8 mouse cellular contexts compared by ENCODE assay signal in the genomic region with DNA sequence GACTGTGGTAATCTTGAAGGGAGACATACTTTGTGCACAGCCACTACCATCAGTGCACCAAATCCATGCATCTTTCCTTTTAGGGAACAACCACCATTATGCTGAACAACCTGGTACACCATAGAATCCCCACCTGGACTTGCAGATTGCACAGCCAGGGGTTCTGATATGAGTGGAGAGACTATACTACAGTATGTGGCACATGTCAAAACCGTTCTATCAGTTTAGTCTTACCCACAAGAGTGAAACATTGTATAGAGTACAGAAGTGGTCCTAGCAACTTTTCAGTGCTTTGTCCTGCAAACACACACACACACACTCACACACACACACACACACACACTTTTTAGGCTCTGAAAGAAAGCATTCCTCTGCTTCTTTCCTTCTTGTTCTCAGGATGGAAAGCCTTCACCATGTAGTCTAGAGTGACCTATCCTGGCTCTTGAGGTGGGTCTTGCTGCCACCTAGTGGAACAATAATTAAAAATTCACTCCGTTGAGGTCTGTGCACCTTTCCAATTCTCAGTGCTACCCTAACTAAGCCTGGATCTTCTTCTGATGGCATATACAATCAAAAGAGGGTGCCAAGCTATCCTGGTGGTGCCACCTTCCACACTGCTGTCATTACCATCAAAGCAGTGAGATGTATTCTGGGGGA. TPM values are rescaled to one million over a fixed set of nuclear protein-coding genes. Genes with fewer than 3 reads are reported as not detected.
DNase-seq lines count a peak whose midpoint lies in the region; ATAC-seq and TF ChIP-seq lines count a peak whose summit lies in the region.

No protein-coding gene starts in this region.

- intact Hi-C loops in gastrocnemius, adult 2 months (cut with DNase I): loop anchor here (2.0 kb wide), 1 partner anchor 125 kb away; no protein-coding TSS in a partner anchor
- intact Hi-C loops in gastrocnemius, postnatal 36 days (cut with DNase I): no loop called here

- H3K4me3 ChIP-seq in gastrocnemius, adult 2 months: no peak overlapping the region
- no peak overlapping the region for H3K4me3 ChIP-seq in hindbrain, postnatal 0 days (ENCODE audit: low read length)
- H3K4me3 ChIP-seq in liver, postnatal 0 days (ENCODE audit: low read depth, low read length): no peak overlapping the region

- H3K4me1 ChIP-seq in hindbrain, postnatal 0 days (ENCODE audit: insufficient read depth, low read length): no peaks in the 10 kb centered on the region
- H3K4me1 ChIP-seq in liver, postnatal 0 days (ENCODE audit: insufficient read depth): peaks cover 7% of the 10 kb centered on the region; the same call in 1 of the 2 replicates

- no peak overlapping the region for H3K27ac ChIP-seq in gastrocnemius, adult 2 months
- no peak overlapping the region for H3K27ac ChIP-seq in hindbrain, postnatal 0 days
- H3K27ac ChIP-seq in liver, postnatal 0 days (ENCODE audit: low read depth): no peak overlapping the region

- no peak overlapping the region for H3K9ac ChIP-seq in hindbrain, postnatal 0 days (replicated peaks; ENCODE audit: low read length)
- H3K9ac ChIP-seq in liver, postnatal 0 days (replicated peaks): no peak overlapping the region

- H3K27me3 ChIP-seq in hindbrain, postnatal 0 days (ENCODE audit: insufficient read depth, low read length): no peaks in the 10 kb centered on the region
- H3K27me3 ChIP-seq in liver, postnatal 0 days (ENCODE audit: insufficient read depth, low read length): no peaks in the 10 kb centered on the region

- H3K36me3 ChIP-seq in hindbrain, postnatal 0 days (ENCODE audit: insufficient read depth, low read length): no peaks in the 10 kb centered on the region
- no peaks in the 10 kb centered on the region for H3K36me3 ChIP-seq in liver, postnatal 0 days (replicated peaks; ENCODE audit: insufficient read depth, low read length)

- peak; percentile 89 for ATAC-seq in common myeloid progenitor, adult 5-6 weeks (replicated peaks; ENCODE audit: low read depth, poor library complexity, severe bottlenecking)
- peak; percentile 91 for ATAC-seq in hindbrain, postnatal 0 days
- ATAC-seq in liver, postnatal 0 days: peak; percentile 78

- H3K9me3 ChIP-seq in hindbrain, postnatal 0 days (ENCODE audit: low read length): no peaks in the 10 kb centered on the region
- no peaks in the 10 kb centered on the region for H3K9me3 ChIP-seq in liver, postnatal 0 days (ENCODE audit: low read length)

- no peak for DNase-seq in gastrocnemius, adult 2 months
- no peak for DNase-seq in gastrocnemius, postnatal 36 days
- peak; percentile 66 for DNase-seq in A20 (ENCODE audit: low read depth, low spot score)
- peak; percentile 75 for DNase-seq in hindbrain, postnatal 0 days (ENCODE audit: low spot score)
- no peak for DNase-seq in liver, postnatal 0 days
- peak; percentile 61 for DNase-seq in retina, embryonic 14.5 days (ENCODE audit: low spot score)
- no peak for DNase-seq in right cerebral cortex, postnatal 14 days

- TF ChIP-seq EP300 in liver, postnatal 0 days (IDR thresholded peaks at IDR 0.05; ENCODE audit: low read depth): no peak

- TF ChIP-seq CTCF in gastrocnemius, adult 2 months (IDR thresholded peaks at IDR 0.05): peak; percentile 63
- peak; percentile 80 for TF ChIP-seq CTCF in hindbrain, postnatal 0 days (IDR thresholded peaks at IDR 0.05; ENCODE audit: low read depth)
- TF ChIP-seq CTCF in liver, postnatal 0 days (IDR thresholded peaks at IDR 0.05; ENCODE audit: low read depth): peak; percentile 82

- WGBS in hindbrain, postnatal 0 days: 50% methylated on average over 2 of the region's 2 CpGs
- 43% methylated on average over 2 of the region's 2 CpGs for WGBS in liver, postnatal 0 days (ENCODE audit: insufficient replicate concordance)

- no peak overlapping the region for H3K4me2 ChIP-seq in hindbrain, postnatal 0 days (ENCODE audit: low read depth, low read length)
- H3K4me2 ChIP-seq in liver, postnatal 0 days (ENCODE audit: low read depth, low read length): no peak overlapping the region

RNA-seq across cellular contexts. Expression of gene Tmem52b, which starts 5.5 kb away (rescaled TPM):
- not detected for total RNA-seq in gastrocnemius, adult 2 months (2021)
- total RNA-seq in gastrocnemius, postnatal 36 days (2021): not detected
- total RNA-seq in common myeloid progenitor, adult 5-6 weeks (2017): 0.18 TPM in 1 of 2 replicates, not detected in the other
- total RNA-seq in hindbrain, postnatal 0 days (2014; rRNA removed): 0.05 TPM in 1 of 2 replicates, not detected in the other
- not detected in 2 replicates for polyA plus RNA-seq in hindbrain, postnatal 0 days (2015; fragmentation: Nextera tagmentation; extraction: Ambion mirVana)
- not detected in 2 replicates for polyA plus RNA-seq in liver, postnatal 0 days (2015; fragmentation: Nextera tagmentation; extraction: Ambion mirVana)

RNA-seq across cellular contexts. Expression of gene Olr1, which starts 10.9 kb away (rescaled TPM):
- not detected for total RNA-seq in gastrocnemius, adult 2 months (2021)
- total RNA-seq in gastrocnemius, postnatal 36 days (2021): not detected
- 0.82 and 1.1 TPM in 2 replicates for total RNA-seq in common myeloid progenitor, adult 5-6 weeks (2017)
- total RNA-seq in hindbrain, postnatal 0 days (2014; rRNA removed): not detected in 2 replicates
- polyA plus RNA-seq in hindbrain, postnatal 0 days (2015; fragmentation: Nextera tagmentation; extraction: Ambion mirVana): 0.09 TPM in 1 of 2 replicates, not detected in the other
- 0.56 and 0.70 TPM in 2 replicates for polyA plus RNA-seq in liver, postnatal 0 days (2015; fragmentation: Nextera tagmentation; extraction: Ambion mirVana)

RNA-seq across cellular contexts. Expression of gene Gabarapl1, which starts 15.1 kb away (rescaled TPM):
- total RNA-seq in gastrocnemius, adult 2 months (2021): 10 to 100 TPM; 64.0 to 81.6 TPM
- 10 to 100 TPM; 38.1 to 59.3 TPM for total RNA-seq in gastrocnemius, postnatal 36 days (2021)
- total RNA-seq in common myeloid progenitor, adult 5-6 weeks (2017): 90.8 and 91.1 TPM in 2 replicates
- 272 and 286 TPM in 2 replicates for total RNA-seq in hindbrain, postnatal 0 days (2014; rRNA removed)
- polyA plus RNA-seq in hindbrain, postnatal 0 days (2015; fragmentation: Nextera tagmentation; extraction: Ambion mirVana): 272 and 274 TPM in 2 replicates
- 37.3 and 38.5 TPM in 2 replicates for polyA plus RNA-seq in liver, postnatal 0 days (2015; fragmentation: Nextera tagmentation; extraction: Ambion mirVana)

RNA-seq across cellular contexts. Expression of gene Klre1, which starts 59.8 kb away (rescaled TPM):
- not detected for total RNA-seq in gastrocnemius, adult 2 months (2021)
- total RNA-seq in gastrocnemius, postnatal 36 days (2021): not detected
- total RNA-seq in common myeloid progenitor, adult 5-6 weeks (2017): 2.0 TPM in 1 of 2 replicates, not detected in the other
- total RNA-seq in hindbrain, postnatal 0 days (2014; rRNA removed): not detected in 2 replicates
- 0.21 TPM in 1 of 2 replicates, not detected in the other for polyA plus RNA-seq in hindbrain, postnatal 0 days (2015; fragmentation: Nextera tagmentation; extraction: Ambion mirVana)
- 0.45 and 0.60 TPM in 2 replicates for polyA plus RNA-seq in liver, postnatal 0 days (2015; fragmentation: Nextera tagmentation; extraction: Ambion mirVana)

Comparison
In these comparisons a context has a peak if more than half of its experiments do, and no peak if none do; other contexts are left out.
1. DNase-seq: peak in A20 (single experiment), hindbrain, postnatal 0 days (single experiment) and retina, embryonic 14.5 days (single experiment); none in gastrocnemius, adult 2 months (single experiment), gastrocnemius, postnatal 36 days (0 of 2), liver, postnatal 0 days (single experiment) and right cerebral cortex, postnatal 14 days (single experiment).
2. Peak in every context shown above with its lines, with median percentiles within 50 percentile points of each other: CTCF ChIP-seq and ATAC-seq.